Mouse (Mus musculus) heart, embryonic 16.5 days (tissue): ENCODE measurements around the gene Olfr287. TPM values are rescaled to one million over a fixed set of nuclear protein-coding genes. Genes with fewer than 3 reads are reported as not detected.

Source experiments
- ATAC-seq: fragments of 200-750 bp; cut with Nextera tagmentation; replicated peaks from 2 replicates; pipeline ENCODE4 v1.8.0; 2017; ENCODE audit warnings: moderate number of reproducible peaks; ENCODE audit not compliant: insufficient read depth, low FRiP score; ENCODE audit errors: extremely low read depth
- H3K27ac ChIP-seq: fragments of 300-500 bp; sonication (generic); 2 replicates; pipeline ENCODE4 v1.5.1; 2014; ENCODE audit warnings: mild to moderate bottlenecking, low read length, control low read depth, moderate library complexity
- H3K27me3 ChIP-seq: fragments of 300-500 bp; sonication (generic); 2 replicates; pipeline ENCODE4 v1.6.1; 2014; ENCODE audit warnings: low read length, mixed read lengths; ENCODE audit not compliant: control insufficient read depth, insufficient read depth
- H3K36me3 ChIP-seq: fragments of 300-500 bp; sonication (generic); 2 replicates; pipeline ENCODE4 v1.6.1; 2014; ENCODE audit not compliant: control insufficient read depth, insufficient read depth
- H3K4me1 ChIP-seq: fragments of 300-500 bp; sonication (generic); 2 replicates; pipeline ENCODE4 v1.6.1; 2014; ENCODE audit warnings: low read length, mixed read lengths; ENCODE audit not compliant: control insufficient read depth, insufficient read depth
- H3K4me2 ChIP-seq: fragments of 300-500 bp; sonication (generic); 2 replicates; pipeline ENCODE4 v1.6.1; 2014; ENCODE audit warnings: low read depth, mild to moderate bottlenecking, control low read depth, low read length
- H3K4me3 ChIP-seq: fragments of 300-500 bp; sonication (generic); 2 replicates; pipeline ENCODE4 v1.5.1; 2014; ENCODE audit warnings: mild to moderate bottlenecking, control low read depth, low read length
- H3K9ac ChIP-seq: fragments of 300-500 bp; sonication (generic); 2 replicates; pipeline ENCODE4 v1.6.1; 2014; ENCODE audit warnings: low read length, control low read depth
- H3K9me3 ChIP-seq: fragments of 300-500 bp; sonication (generic); replicated peaks from 2 replicates; pipeline ENCODE4 v1.6.1; 2016; ENCODE audit warnings: low read length; ENCODE audit not compliant: control insufficient read depth
- WGBS: fragments of 180-500 bp; shearing (Covaris S2); extraction: QIAGEN DNeasy Blood & Tissue Kit; methylation state at CpG from one replicate; pipeline ENCODE4 v1.1.7; 2014; 5-methylcytosine and 5-hydroxymethylcytosine counted together
- polyA plus RNA-seq: library from polyadenylated mRNA; unstranded; fragments of >200 nt; fragmentation: Nextera tagmentation; extraction: Ambion mirVana; gene quantifications from 2 replicates; pipeline ENCODE4 v1.2.1, GENCODE M21; 2015

Gene Olfr287
- polyA plus RNA-seq, 1 experiment from 2014 or later = not detected

DNA sequence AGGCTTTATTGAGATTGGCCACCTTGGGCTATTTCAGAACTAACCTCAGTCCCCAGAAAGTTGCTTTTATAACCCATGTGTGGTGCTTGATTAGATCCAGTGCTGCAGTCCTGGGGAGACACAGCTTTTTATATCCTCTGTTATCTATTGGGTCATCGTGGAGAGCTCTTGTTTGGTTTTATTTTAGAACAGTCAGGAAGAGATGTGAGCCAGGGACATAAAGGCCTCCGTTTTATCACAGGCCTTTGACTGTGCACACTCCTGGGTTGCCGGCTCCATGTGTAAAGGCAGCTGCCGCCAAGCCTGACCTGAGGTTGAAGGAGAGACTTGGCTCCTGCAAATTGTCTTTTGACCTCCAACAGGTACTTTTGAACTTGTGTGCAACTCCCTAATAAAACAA lies 58.3 kb downstream of the Olfr287 start:
- 36% methylated on average over 4 of the region's 4 CpGs for WGBS
- no peak for ATAC-seq
- Histone ChIP-seq H3K36me3 (no peaks in the 10 kb centered on the region), H3K9me3 (no peaks in the 10 kb centered on the region), H3K27me3 (peaks cover 15% of the 10 kb centered on the region), H3K27ac (peak overlapping the region; percentile 45; the same call in 1 of the 2 replicates), H3K4me1 (peaks cover 13% of the 10 kb centered on the region), H3K4me3 (no peak overlapping the region), H3K9ac (no peak overlapping the region; the same call in 1 of the 2 replicates), H3K4me2 (no peak overlapping the region)

DNA sequence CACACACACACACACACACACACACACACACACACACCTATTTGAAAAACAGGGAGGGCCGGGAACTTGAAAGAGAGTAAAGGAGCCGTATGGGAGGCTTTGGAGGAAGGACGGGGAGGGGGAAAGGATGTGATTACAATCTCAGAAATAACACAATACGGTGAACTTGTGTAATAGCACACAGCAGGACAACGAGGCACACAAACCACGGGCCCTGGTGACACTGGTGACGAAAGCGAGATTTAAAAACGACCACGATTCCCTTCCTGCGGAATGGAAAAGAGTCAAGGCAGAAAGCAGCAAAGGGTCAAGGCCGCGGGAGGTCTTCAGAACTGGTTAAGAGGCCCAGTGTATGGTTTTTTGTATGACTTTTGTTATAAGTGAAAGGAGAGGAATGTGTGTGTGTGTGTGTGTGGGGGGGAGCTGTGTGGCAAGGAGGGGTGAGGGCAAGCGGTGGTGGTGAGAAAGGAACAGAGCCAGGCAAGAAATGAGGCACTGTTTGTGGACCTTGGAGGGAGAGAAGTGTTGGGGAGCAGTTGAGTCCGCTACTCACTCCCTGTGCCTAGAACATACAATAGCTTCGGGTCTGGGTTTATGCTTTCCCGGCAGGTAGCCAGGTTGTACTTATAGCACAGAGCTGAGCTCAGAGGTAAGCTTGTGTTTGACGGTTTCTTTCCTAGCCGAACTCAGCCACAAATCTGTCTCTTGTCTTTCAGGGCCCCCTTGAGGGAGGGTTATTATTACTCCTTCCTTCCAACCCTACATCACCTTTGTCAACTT lies 59.6 kb downstream of the Olfr287 start:
- H3K27ac ChIP-seq = no peak overlapping the region
- H3K4me1 ChIP-seq = peaks cover 6% of the 10 kb centered on the region
- no peaks in the 10 kb centered on the region for H3K9me3 ChIP-seq
- no peak overlapping the region for H3K4me2 ChIP-seq
- peaks cover 8% of the 10 kb centered on the region for H3K27me3 ChIP-seq
- no peak overlapping the region for H3K9ac ChIP-seq
- ATAC-seq = no peak
- no peak overlapping the region for H3K4me3 ChIP-seq
- H3K36me3 ChIP-seq = no peaks in the 10 kb centered on the region
- 67% methylated on average over 19 of the region's 19 CpGs for WGBS

DNA sequence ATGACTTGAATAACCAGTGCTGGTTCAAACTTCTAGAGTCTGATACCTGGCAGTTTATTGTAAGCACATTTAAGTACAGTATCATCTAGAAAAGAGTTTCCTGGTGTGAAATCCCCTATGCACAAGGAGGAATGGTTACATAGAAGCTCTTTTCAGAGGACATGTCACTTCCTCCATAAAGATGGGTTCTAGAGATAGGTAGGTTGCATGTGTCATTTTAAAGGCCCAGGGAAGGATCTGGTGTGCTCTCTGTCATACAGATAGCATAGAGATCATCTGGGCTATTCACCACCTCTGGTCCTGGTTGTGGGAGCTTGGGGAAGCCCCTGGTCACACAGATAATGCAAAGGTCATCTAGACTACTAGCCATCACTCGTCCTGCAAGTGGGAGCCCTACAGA lies 63.6 kb downstream of the Olfr287 start:
- WGBS = 47% methylated on average over 1 of the region's 1 CpGs
- H3K36me3 ChIP-seq = no peaks in the 10 kb centered on the region

More for the DNA sequence above, 63.6 kb downstream of the Olfr287 start:
- no peaks in the 10 kb centered on the region for H3K27me3 ChIP-seq
- no peak overlapping the region for H3K27ac ChIP-seq
- H3K4me3 ChIP-seq = no peak overlapping the region
- H3K4me2 ChIP-seq = no peak overlapping the region
- peaks cover 2% of the 10 kb centered on the region for H3K4me1 ChIP-seq
- H3K9me3 ChIP-seq = no peaks in the 10 kb centered on the region
- ATAC-seq = no peak
- H3K9ac ChIP-seq = no peak overlapping the region

Other genes starting within 250 kb of the Olfr287 start
- gene Col2a1, start 216.4 kb downstream of the Olfr287 start, polyA plus RNA-seq = 7.8 and 11.8 TPM in 2 replicates
- gene Pfkm, start 128.5 kb downstream of the Olfr287 start, polyA plus RNA-seq = 145 and 157 TPM in 2 replicates
- gene Senp1, start 127.3 kb downstream of the Olfr287 start, polyA plus RNA-seq = 17.8 and 17.9 TPM in 2 replicates
- gene Asb8, start 55.4 kb downstream of the Olfr287 start, polyA plus RNA-seq = 91.2 and 91.7 TPM in 2 replicates
- gene Ccdc184, start 53.9 kb downstream of the Olfr287 start, polyA plus RNA-seq = 1.2 and 1.7 TPM in 2 replicates
- gene Olfr288, start 25.5 kb downstream of the Olfr287 start, polyA plus RNA-seq = not detected in 2 replicates
- not detected in 2 replicates for gene Gm44579, start 79 bp downstream of the Olfr287 start, polyA plus RNA-seq
- not detected in 2 replicates for gene Olfr286, start 13.4 kb upstream of the Olfr287 start, polyA plus RNA-seq
- not detected in 2 replicates for gene H1fnt, start 36.2 kb upstream of the Olfr287 start, polyA plus RNA-seq
- 1.6 and 2.0 TPM in 2 replicates for gene Zfp641, start 75.1 kb upstream of the Olfr287 start, polyA plus RNA-seq
- gene Olfr285, start 96.3 kb upstream of the Olfr287 start, polyA plus RNA-seq = not detected in 2 replicates
- gene Olfr284, start 119.9 kb upstream of the Olfr287 start, polyA plus RNA-seq = not detected in 2 replicates
- not detected in 2 replicates for gene Olfr283, start 159.9 kb upstream of the Olfr287 start, polyA plus RNA-seq
- gene Olfr282, start 210.2 kb upstream of the Olfr287 start, polyA plus RNA-seq = not detected in 2 replicates
- not detected in 2 replicates for gene Olfr281, start 231.5 kb upstream of the Olfr287 start, polyA plus RNA-seq
- gene OR5BS1P, start 248.8 kb upstream of the Olfr287 start, polyA plus RNA-seq = not detected in 2 replicates